Mouse (Mus musculus) midbrain, postnatal 0 days (tissue): ENCODE data around the gene Map7d3. TPM values are rescaled to one million over a fixed set of nuclear protein-coding genes. Genes with fewer than 3 reads are reported as not detected.

ENCODE experiments used
- ATAC-seq: fragments of 200-750 bp; cut with Nextera tagmentation; 2 replicates; pipeline ENCODE4 v1.8.0; 2017; ENCODE audit warnings: moderate number of reproducible peaks, mild to moderate bottlenecking, moderate TSS enrichment, moderate library complexity; ENCODE audit not compliant: low FRiP score
- DNase-seq: peaks from one replicate; pipeline ENCODE4 v3.0.0-alpha.2; 2015; ENCODE audit warnings: low spot score
- H3K27ac ChIP-seq: fragments of 300-500 bp; sonication (generic); 2 replicates; pipeline ENCODE4 v1.5.1; 2014; ENCODE audit warnings: low read depth, mild to moderate bottlenecking, low read length, mixed read lengths
- H3K27me3 ChIP-seq: fragments of 300-500 bp; sonication (generic); 2 replicates; pipeline ENCODE4 v1.6.1; 2014; ENCODE audit warnings: low read length, control low read depth, mixed read lengths; ENCODE audit not compliant: insufficient read depth
- H3K36me3 ChIP-seq: fragments of 300-500 bp; sonication (generic); 2 replicates; pipeline ENCODE4 v1.6.1; 2014; ENCODE audit warnings: low read length, control low read depth, mixed read lengths; ENCODE audit not compliant: insufficient read depth
- H3K4me1 ChIP-seq: fragments of 300-500 bp; sonication (generic); 2 replicates; pipeline ENCODE4 v1.6.1; 2014; ENCODE audit warnings: mild to moderate bottlenecking, control low read depth, antibody characterized with exemption, low read length, mixed read lengths; ENCODE audit not compliant: insufficient read depth
- H3K4me2 ChIP-seq: fragments of 300-500 bp; sonication (generic); 2 replicates; pipeline ENCODE4 v1.6.1; 2014; ENCODE audit warnings: low read depth, mild to moderate bottlenecking, low read length, mixed read lengths; ENCODE audit not compliant: poor library complexity, severe bottlenecking
- H3K4me3 ChIP-seq: fragments of 300-500 bp; sonication (generic); 2 replicates; pipeline ENCODE4 v1.5.1; 2014; ENCODE audit warnings: low read depth, mild to moderate bottlenecking, low read length, moderate library complexity
- H3K9ac ChIP-seq: fragments of 300-500 bp; sonication (generic); replicated peaks from 2 replicates; pipeline ENCODE4 v1.6.1; 2014; ENCODE audit warnings: mild to moderate bottlenecking, low read length, moderate library complexity, mixed read lengths; ENCODE audit not compliant: poor library complexity, severe bottlenecking
- H3K9me3 ChIP-seq: fragments of 300-500 bp; sonication (generic); 2 replicates; pipeline ENCODE4 v1.6.1; 2016; ENCODE audit warnings: low read length, control low read depth
- CTCF ChIP-seq: IDR thresholded peaks from 2 replicates; pipeline ENCODE4 v1.5.1; 2016; ENCODE audit warnings: antibody characterized with exemption, mild to moderate bottlenecking
- WGBS: fragments of 180-500 bp; shearing (Covaris S2); extraction: QIAGEN DNeasy Blood & Tissue Kit; methylation state at CpG from one replicate; pipeline ENCODE4 v1.1.7; 2014; 5-methylcytosine and 5-hydroxymethylcytosine counted together
- polyA plus RNA-seq: library from polyadenylated mRNA; unstranded; fragments of >200 nt; fragmentation: Nextera tagmentation; extraction: Ambion mirVana; gene quantifications from 2 replicates; pipeline ENCODE4 v1.2.1, GENCODE M21; 2015
- total RNA-seq: library from RNA; depleted of rRNA; stranded (reverse); fragments of >200 nt; gene quantifications from 2 replicates; pipeline ENCODE4 v1.2.3, GENCODE M21; 2014; rRNA removed

The Map7d3 gene
- total RNA-seq, result not detected in 2 replicates
- 0.33 and 0.53 TPM in 2 replicates for polyA plus RNA-seq

- peak; percentile 1 for DNase-seq
- ATAC-seq, result no peak
- TF ChIP-seq CTCF, result no peak
- Histone ChIP-seq H3K9ac (no peak within 1 kb of the TSS), H3K27ac (no peak within 1 kb of the TSS), H3K27me3 (no peaks in the 10 kb centered on the region), H3K9me3 (no peaks in the 10 kb centered on the region), H3K4me3 (peak within 1 kb of the TSS; percentile 37), H3K4me1 (peaks cover 2% of the 10 kb centered on the region; the same call in 1 of the 2 replicates), H3K4me2 (peak within 1 kb of the TSS; percentile 62), H3K36me3 (no peaks in the 10 kb centered on the region)
- WGBS, result 19% methylated on average over 35 of the region's 35 CpGs
Measured at GRCm38 (mm10) chrX:56821765-56822603, at the start of gene Map7d3. Gene Map7d3, minus strand, starts transcription at chrX:56822326.

GRCm38 (mm10) chrX:56869863-56870262 is 47.7 kb upstream of the Map7d3 start, which contains the start of gene Adgrg4:
Gene Adgrg4, plus strand, starts transcription at chrX:56870163.
- DNase-seq (no peak), ATAC-seq (no peak)
- no peak within 1 kb of the TSS for H3K27ac ChIP-seq
- H3K9me3 ChIP-seq, result no peaks in the 10 kb centered on the region
- no peak for TF ChIP-seq CTCF
- H3K4me1 ChIP-seq, result no peaks in the 10 kb centered on the region
- H3K27me3 ChIP-seq, result no peaks in the 10 kb centered on the region
- H3K36me3 ChIP-seq, result no peaks in the 10 kb centered on the region
- H3K9ac ChIP-seq, result no peak within 1 kb of the TSS
- 74% methylated on average over 2 of the region's 2 CpGs for WGBS
- no peak within 1 kb of the TSS for H3K4me2 ChIP-seq
- no peak within 1 kb of the TSS for H3K4me3 ChIP-seq

- H3K4me3 ChIP-seq, result no peak overlapping the region
- H3K27ac ChIP-seq, result no peak overlapping the region
- H3K4me2 ChIP-seq, result no peak overlapping the region
- no peaks in the 10 kb centered on the region for H3K9me3 ChIP-seq
- DNase-seq (peak; percentile 37), ATAC-seq (no peak)
- no peaks in the 10 kb centered on the region for H3K27me3 ChIP-seq
- WGBS, result 69% methylated on average over 5 of the region's 5 CpGs
- TF ChIP-seq CTCF, result peak; percentile 52
- no peaks in the 10 kb centered on the region for H3K36me3 ChIP-seq
- H3K4me1 ChIP-seq, result no peaks in the 10 kb centered on the region
- H3K9ac ChIP-seq, result no peak overlapping the region
Measured at GRCm38 (mm10) chrX:56841255-56841654, 19.1 kb upstream of the Map7d3 start.

GRCm38 (mm10) chrX:56839369-56839768 is 17.2 kb upstream of the Map7d3 start:
- Histone ChIP-seq H3K27ac (no peak overlapping the region), H3K4me3 (no peak overlapping the region), H3K9ac (no peak overlapping the region), H3K36me3 (no peaks in the 10 kb centered on the region), H3K27me3 (no peaks in the 10 kb centered on the region), H3K4me2 (no peak overlapping the region), H3K9me3 (no peaks in the 10 kb centered on the region), H3K4me1 (no peaks in the 10 kb centered on the region)
- TF ChIP-seq CTCF, result peak; percentile 82
- ATAC-seq (no peak), DNase-seq (peak; percentile 36)

GRCm38 (mm10) chrX:56835842-56836241 is 13.7 kb upstream of the Map7d3 start:
- H3K4me2 ChIP-seq, result no peak overlapping the region
- WGBS, result 85% methylated on average over 6 of the region's 6 CpGs
- H3K36me3 ChIP-seq, result no peaks in the 10 kb centered on the region
- no peaks in the 10 kb centered on the region for H3K27me3 ChIP-seq
- no peak for ATAC-seq
- H3K4me1 ChIP-seq, result no peaks in the 10 kb centered on the region
- no peak for TF ChIP-seq CTCF
- H3K9me3 ChIP-seq, result no peaks in the 10 kb centered on the region
- no peak overlapping the region for H3K9ac ChIP-seq
- H3K4me3 ChIP-seq, result no peak overlapping the region
- no peak for DNase-seq
- no peak overlapping the region for H3K27ac ChIP-seq

DNA sequence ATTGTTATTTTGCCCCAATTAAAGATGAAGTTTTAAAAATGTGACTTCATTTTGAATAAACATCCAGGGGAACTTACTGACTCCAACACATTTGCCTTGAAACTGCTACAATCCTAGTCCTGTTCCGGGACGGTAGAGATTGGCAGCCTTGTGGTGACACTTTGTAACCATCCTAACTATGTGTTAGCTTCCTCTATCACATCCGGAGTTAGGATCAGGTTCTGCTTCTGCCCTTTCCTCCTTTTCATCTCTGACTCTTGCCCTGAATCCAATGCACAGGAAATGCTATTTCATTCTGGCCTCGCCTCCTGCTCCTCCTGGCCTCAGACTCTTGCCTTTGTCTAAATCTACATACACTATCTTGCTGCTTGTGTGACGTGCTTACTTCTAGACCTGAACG is 5.4 kb upstream of the Map7d3 start:
- H3K27me3 ChIP-seq, result no peaks in the 10 kb centered on the region
- H3K27ac ChIP-seq, result no peak overlapping the region
- no peak overlapping the region for H3K4me3 ChIP-seq
- DNase-seq (no peak), ATAC-seq (no peak)
- no peak for TF ChIP-seq CTCF
- H3K4me2 ChIP-seq, result no peak overlapping the region
- H3K9ac ChIP-seq, result no peak overlapping the region
- H3K36me3 ChIP-seq, result no peaks in the 10 kb centered on the region
- H3K4me1 ChIP-seq, result no peaks in the 10 kb centered on the region
- H3K9me3 ChIP-seq, result no peaks in the 10 kb centered on the region
- WGBS, result 83% methylated on average over 6 of the region's 6 CpGs
